Mouse (Mus musculus): ENCODE data around the gene 1700074P13Rik.
"Not testable (repeated sequence)": the region's sequence is repeated elsewhere in the genome, so short reads cannot be mapped to it uniquely, and the experiment has no call there.

Gene 1700074P13Rik

DNA sequence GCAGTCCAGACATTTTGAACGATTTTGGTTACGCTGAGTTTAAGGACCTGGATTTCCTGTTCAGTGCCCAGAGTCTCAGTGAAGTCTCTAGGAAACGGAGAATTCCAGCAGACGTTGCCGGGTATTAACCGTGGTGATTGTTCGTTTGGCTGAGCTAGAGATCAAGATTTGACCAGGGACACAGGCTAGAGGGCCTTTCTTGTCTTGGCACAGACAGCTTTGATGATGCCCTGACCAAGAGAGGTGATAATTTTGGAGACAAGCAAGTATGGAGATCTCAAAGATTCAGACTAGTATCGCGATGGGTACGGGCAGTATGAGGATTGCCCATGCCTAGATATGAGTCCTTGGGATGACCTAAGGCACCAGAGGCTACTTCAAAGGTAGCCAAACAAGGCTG lies at the start of gene 1700074P13Rik:
Gene 1700074P13Rik, minus strand, starts transcription at position 101 of the 400 bp plus-strand sequence.
- no peak for DNase-seq

DNA sequence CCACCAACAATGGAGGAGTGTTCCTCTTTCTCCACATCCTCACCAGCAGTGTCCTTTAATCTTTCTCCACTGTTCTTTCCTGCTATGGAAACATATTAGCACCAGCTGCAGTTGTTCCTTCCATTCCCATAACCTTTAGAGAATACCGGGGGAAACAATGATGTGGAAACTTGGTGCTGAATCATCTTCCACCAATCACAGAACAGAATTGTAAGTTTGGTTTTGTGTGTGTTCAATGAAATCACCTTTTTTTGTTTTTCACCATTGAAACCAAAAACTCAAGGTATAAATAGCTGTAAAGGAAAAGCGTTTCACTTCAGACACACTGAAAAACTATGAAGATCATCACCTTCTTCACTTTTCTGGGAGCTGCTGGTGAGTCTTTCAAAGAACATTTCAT lies 24.1 kb upstream of the 1700074P13Rik start, which contains the start of gene 1810009J06Rik:
Gene 1810009J06Rik, plus strand, starts transcription at position 301 of the 400 bp plus-strand sequence.
- not testable (repeated sequence) for DNase-seq

DNA sequence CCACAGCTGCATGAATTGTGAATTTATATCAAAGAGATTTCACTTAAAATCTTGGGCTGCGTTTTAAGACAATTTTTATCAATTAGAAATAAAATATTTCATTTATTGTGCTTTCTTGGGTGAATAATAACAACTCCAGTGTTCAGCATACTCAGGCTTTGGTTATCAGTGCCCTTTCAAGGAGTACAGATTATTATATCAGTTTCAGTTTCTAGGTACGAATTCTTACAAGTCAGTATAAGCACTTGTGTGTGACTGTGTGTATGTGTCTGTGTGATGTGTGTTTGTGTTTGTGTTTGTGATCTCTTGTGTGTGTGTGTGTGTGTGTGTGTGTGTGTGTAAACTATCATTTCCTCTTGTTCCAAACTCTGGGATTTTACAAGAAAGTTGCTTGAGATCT lies 13.4 kb upstream of the 1700074P13Rik start:
- no peak for DNase-seq

DNA sequence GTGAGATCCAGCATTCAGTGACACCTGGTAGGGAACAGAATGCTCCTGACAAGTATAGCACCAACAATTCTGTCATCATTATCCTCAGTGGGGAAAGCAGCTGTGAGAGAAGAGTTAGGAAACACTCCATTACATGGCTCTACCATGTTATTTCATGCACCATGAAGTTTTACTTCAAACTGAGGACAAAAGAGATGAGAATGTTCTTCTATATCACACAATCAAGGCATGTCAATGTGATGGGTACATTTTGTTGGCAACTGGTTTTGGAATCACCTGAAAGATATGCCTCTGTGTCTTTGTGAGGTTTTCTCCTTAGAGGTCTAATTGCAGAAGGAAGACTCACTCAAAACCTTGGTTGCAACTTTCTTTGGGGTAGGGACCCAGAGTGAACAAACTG lies 11.4 kb upstream of the 1700074P13Rik start, which contains the start of gene Gm4744:
Gene Gm4744, minus strand, starts transcription at position 101 of the 400 bp plus-strand sequence.
- no peak for DNase-seq

DNA sequence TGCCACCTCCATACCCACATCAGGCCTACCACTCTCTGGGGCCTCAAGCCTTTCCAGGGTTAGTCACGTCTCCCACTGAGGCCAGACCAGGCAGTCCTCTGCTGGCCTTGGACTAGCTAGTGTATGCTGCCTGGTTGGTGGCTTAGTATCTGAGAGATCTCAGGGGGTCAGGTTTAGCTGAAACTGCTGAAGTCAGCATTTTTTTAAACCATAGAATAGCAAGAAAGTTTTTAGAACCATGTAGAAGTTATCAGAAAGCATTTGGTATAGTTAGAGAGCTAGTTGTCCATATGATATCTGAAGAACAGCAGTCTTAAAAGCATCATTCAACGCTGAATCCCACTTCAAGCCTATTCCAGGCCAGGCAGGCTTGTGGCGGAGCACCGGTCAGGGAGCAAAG lies 20.4 kb downstream of the 1700074P13Rik start:
- no peak for DNase-seq

DNA sequence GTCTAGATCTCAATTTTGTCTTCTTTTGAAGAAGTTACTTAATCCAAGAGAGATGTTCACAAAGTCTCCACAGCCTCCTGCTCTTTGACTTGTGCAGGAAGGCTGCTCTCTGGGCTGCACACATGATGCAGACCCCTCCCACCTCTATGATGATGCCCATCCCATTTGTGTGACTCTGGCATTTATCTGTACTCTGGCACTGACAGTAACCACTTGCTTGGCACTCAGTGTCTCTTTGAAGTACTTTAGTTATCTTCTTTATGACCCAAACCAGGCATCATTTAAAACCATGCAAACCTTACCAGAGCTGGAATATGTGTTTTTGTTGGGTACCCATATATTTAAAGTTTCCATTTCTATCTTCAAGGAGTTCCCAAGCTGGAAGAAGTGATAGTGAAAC lies 40.1 kb downstream of the 1700074P13Rik start, which contains the start of gene Prss58:
Gene Prss58, minus strand, starts transcription at position 101 of the 400 bp plus-strand sequence.
- DNase-seq, result no peak

DNA sequence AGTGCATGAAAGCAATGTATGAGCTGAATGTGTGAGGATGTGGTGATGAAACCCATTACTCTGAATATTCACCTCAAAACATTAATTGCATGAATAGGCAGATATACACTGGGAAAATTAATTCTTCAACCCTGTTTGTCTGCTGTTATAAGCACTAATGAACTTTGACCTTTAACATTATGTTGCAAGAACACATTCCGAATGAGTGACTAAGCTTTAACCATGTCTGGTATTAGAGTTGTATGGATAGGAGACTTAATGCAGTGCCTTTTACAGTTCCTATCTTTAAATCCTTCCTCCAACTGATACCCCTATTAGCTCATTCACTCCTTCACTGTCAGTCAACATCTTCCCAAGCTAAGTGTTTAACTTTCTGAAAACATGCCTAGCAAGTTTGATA lies 45.6 kb downstream of the 1700074P13Rik start:
- no peak for DNase-seq

DNA sequence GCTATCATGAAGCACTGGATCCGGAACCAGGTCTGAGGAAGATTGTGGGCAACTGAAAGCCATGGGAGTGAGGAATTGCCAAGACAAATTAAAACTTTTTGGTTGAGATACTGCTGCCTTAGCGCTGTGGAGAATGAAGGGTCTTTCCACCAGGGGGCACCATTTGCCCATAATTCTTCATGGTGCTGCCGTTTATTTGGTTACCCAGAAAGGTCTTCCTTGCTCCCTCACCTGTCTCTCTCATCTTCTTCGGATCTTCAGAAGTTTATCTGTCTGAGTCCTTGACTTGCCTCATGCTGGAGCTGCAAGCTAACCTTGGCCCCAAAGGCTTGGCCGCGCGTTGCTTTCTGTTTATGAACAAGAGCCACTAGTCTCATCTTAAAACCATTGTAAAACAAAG lies 46.8 kb downstream of the 1700074P13Rik start:
- peak in 1 of 2 experiments; percentile 19 for DNase-seq

DNA sequence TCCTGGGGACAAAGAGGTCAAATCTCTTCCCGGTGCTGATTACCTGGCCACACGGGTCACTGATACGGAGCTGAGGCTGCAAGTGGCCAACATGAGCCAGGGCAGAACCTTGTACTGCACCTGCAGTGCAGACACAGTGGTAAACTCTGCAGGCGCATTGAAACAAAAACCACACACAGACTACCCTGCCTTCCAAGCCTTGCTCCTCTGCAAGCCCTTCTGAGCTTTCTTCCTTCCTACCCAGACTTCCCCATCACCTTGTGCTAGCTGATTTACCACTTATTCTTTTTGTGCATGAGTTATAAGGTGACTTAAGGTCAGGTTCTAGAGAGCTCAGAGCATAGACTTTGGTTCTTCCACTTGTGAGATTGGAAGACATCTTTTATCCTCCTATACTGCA lies 48.6 kb downstream of the 1700074P13Rik start:
- no peak for DNase-seq

DNA sequence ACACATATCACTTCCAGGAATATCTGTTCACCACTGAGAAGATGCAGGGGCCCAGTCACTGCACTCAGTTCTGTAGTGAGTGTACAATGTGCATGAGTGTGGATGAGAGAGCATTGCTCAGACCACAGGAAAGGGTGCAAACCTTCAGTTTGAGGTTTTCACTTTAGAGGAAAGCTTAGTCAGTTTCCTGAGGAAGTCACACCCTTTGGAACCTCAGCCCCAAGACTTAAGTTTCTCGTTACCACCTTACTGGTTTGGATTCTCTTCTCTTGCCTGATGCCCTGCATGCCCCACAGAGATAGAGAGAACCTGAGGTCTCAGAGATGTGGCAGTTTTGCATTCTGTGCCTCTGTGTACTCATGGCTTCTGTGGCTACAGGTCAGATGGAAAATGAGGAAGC lies 49.4 kb downstream of the 1700074P13Rik start:
- no peak for DNase-seq

DNA sequence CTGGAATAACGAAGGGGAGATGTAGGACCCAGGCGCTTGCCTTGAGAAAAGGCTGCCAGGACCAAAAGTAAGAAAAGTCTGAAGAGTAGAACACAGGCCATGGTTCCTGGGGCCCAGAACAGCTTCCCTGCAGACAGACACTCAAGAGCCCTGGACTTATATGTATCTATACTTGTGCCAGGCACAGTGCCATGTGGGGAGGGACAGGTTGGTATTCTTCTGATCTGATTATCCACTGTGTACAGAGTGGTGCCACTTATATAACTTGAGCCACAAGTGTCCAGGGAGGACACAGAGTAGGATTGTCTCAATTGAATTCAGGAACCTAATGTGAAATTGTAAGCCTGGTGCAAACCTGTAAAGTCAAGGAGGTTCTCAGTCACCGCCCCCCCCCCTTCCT lies 53.0 kb downstream of the 1700074P13Rik start, which contains the start of gene Moxd2:
Gene Moxd2, minus strand, starts transcription at position 101 of the 400 bp plus-strand sequence.
- no peak for DNase-seq
